Mouse (Mus musculus): ENCODE measurements around the gene Prcp.

- TF ChIP-seq CHD2 (IDR thresholded peaks at IDR 0.05; ENCODE audit: low read depth, low read length): no peak
- no peak for TF ChIP-seq ZNF384 (IDR thresholded peaks at IDR 0.05; ENCODE audit: low read depth, low read length)
- peak; percentile 67; the same call in 1 of the 2 replicates for TF ChIP-seq HCFC1 (IDR thresholded peaks at IDR 0.05; ENCODE audit: borderline replicate concordance, insufficient read depth, low read length)
- TF ChIP-seq MAFK (IDR thresholded peaks at IDR 0.05; ENCODE audit: insufficient read depth, low read depth, low read length): no peak
Measured at GRCm38 (mm10) chr7:92874761-92875408, 615 bp downstream of the Prcp start.

Measured in ES-E14 (cell line).